Comparison of ENCODE assay signal across 11 mouse cellular contexts in the genomic region with DNA sequence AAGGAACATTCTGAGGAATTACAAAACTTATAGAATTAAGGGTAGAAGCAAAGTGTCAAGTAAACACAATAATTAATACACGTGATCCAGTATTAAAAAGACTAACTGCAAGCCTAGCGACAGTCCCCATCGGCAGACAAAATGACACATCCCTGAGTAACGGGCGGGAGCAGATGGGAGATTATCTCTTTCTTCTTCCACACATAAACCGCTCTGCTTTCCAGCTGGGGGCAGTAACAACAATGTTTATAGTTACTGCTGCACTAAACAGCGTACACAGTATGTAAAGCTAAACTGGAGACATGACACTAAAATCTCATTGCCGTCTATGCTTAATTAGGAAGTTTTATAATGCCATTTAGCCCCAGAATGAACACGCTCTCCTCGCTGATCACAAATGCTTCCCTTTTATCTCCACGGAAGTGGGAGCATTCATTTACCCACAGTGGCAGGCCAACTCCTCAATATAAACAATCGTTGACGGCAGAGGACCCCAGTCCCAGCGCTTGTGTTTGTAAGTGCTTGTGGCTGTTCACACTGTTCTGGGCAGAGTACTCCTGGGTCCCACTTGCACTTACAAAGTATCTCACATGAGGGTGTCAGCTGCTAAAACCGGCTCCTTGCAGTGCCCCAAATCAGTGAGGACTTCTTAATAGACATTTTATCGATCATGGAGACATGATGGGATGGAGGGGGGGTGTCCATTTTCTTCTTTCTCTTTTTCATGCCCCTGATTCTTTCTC. TPM values are rescaled to one million over a fixed set of nuclear protein-coding genes. Genes with fewer than 3 reads are reported as not detected.
DNase-seq lines count a peak whose midpoint lies in the region; ATAC-seq and TF ChIP-seq lines count a peak whose summit lies in the region.
"Had no signal": no experiment of that assay in that cellular context is flagged by ENCODE, and none has a peak within 500 bp of the region (broad histone marks: within the 10 kb centered on the region; RNA-seq: fewer than 3 reads in every experiment).

No protein-coding gene starts in this region.

- peak; percentile 71 for DNase-seq in heart, adult 11 months
- no peak for DNase-seq in heart, adult 18-20 months
- peak; percentile 89 for DNase-seq in brain, embryonic 14.5 days (ENCODE audit: low read depth)
- DNase-seq in adrenal gland, adult 2 months, result no peak
- no peak for DNase-seq in liver
- DNase-seq in layer of hippocampus, postnatal 10 days (ENCODE audit: low spot score in 2 of 2), result no peak

- TF ChIP-seq CTCF in brain, embryonic 14.5 days (IDR thresholded peaks at IDR 0.05; ENCODE audit: borderline replicate concordance, extremely low read depth, insufficient read depth, insufficient read length), result no peak

- H3K4me3 ChIP-seq in hindbrain, embryonic 13.5 days, result no peak overlapping the region
- H3K4me3 ChIP-seq in midbrain, embryonic 16.5 days (ENCODE audit: low read depth, low read length), result no peak overlapping the region

- 29% methylated on average over 16 of the region's 16 CpGs for WGBS in hindbrain, embryonic 13.5 days
- 15% methylated on average over 16 of the region's 16 CpGs for WGBS in midbrain, embryonic 16.5 days

- H3K4me2 ChIP-seq in hindbrain, embryonic 13.5 days, result peak overlapping the region; percentile 30
- H3K4me2 ChIP-seq in midbrain, embryonic 16.5 days (ENCODE audit: low read length), result peak overlapping the region; percentile 26; the same call in 1 of the 2 replicates

- peaks cover 81% of the 10 kb centered on the region for H3K4me1 ChIP-seq in hindbrain, embryonic 13.5 days (replicated peaks)
- peaks cover 73% of the 10 kb centered on the region for H3K4me1 ChIP-seq in midbrain, embryonic 16.5 days (ENCODE audit: control insufficient read depth, insufficient read depth, low read length)

- no peaks in the 10 kb centered on the region for H3K27me3 ChIP-seq in hindbrain, embryonic 13.5 days
- H3K27me3 ChIP-seq in midbrain, embryonic 16.5 days (ENCODE audit: control insufficient read depth, insufficient read depth, low read depth, low read length), result no peaks in the 10 kb centered on the region

- ATAC-seq in hindbrain, embryonic 13.5 days (ENCODE audit: low FRiP score), result peak; percentile 41; the same call in 1 of the 2 replicates
- ATAC-seq in midbrain, embryonic 16.5 days, result 0 out of 2 replicates have a peak, but pooled peaks have one; percentile 22

- no peaks in the 10 kb centered on the region for H3K9me3 ChIP-seq in hindbrain, embryonic 13.5 days
- no peaks in the 10 kb centered on the region for H3K9me3 ChIP-seq in midbrain, embryonic 16.5 days (replicated peaks; ENCODE audit: control insufficient read depth, low read length, poor library complexity, severe bottlenecking)

- no peak for TF ChIP-seq POLR2A in brain, embryonic 14.5 days (IDR thresholded peaks at IDR 0.05; ENCODE audit: borderline replicate concordance, extremely low read depth, insufficient read depth, insufficient read length, poor library complexity, severe bottlenecking)

- peak overlapping the region; percentile 55; the same call in 1 of the 2 replicates for H3K9ac ChIP-seq in hindbrain, embryonic 13.5 days
- peak overlapping the region; percentile 46; the same call in 1 of the 2 replicates for H3K9ac ChIP-seq in midbrain, embryonic 16.5 days (ENCODE audit: low read depth, low read length)

- H3K36me3 ChIP-seq in hindbrain, embryonic 13.5 days, result 0 out of 2 replicates have a peak, but pooled peaks cover 2% of the 10 kb centered on the region
- 0 out of 2 replicates have a peak, but pooled peaks cover 1% of the 10 kb centered on the region for H3K36me3 ChIP-seq in midbrain, embryonic 16.5 days (ENCODE audit: control insufficient read depth, insufficient read depth, low read length)

- peak overlapping the region; percentile 94 for H3K27ac ChIP-seq in hindbrain, embryonic 13.5 days
- peak overlapping the region; percentile 88 for H3K27ac ChIP-seq in midbrain, embryonic 16.5 days (ENCODE audit: low read length)

RNA-seq across cellular contexts. Expression of a gene that starts 51.9 kb away (rescaled TPM):
- not detected for total RNA-seq in heart, adult 18-20 months (2021)
- polyA plus RNA-seq in brain, embryonic 14.5 days (2012; rRNA removed), result not detected in 2 replicates
- polyA plus RNA-seq in hindbrain, embryonic 13.5 days (2015; fragmentation: Nextera tagmentation; extraction: Ambion mirVana), result not detected in 2 replicates
- polyA plus RNA-seq in midbrain, embryonic 16.5 days (2015; fragmentation: Nextera tagmentation; extraction: Ambion mirVana), result not detected in 2 replicates
- total RNA-seq in adrenal gland, adult 2 months (2021), result not detected
- polyA plus RNA-seq in adrenal gland, adult 2 months (2012; rRNA removed), result not detected in 2 replicates
- total RNA-seq in layer of hippocampus, postnatal 10 days (2021), result not detected
- total RNA-seq: adrenal gland, postnatal 4 days; layer of hippocampus, adult 18-20 months had no signal
- polyA plus RNA-seq: thymus, postnatal 0 days had no signal

Comparison
In these comparisons a context has a peak if more than half of its experiments do, and no peak if none do; other contexts are left out.
1. DNase-seq: peak in heart, adult 11 months (single experiment) and brain, embryonic 14.5 days (single experiment); none in heart, adult 18-20 months (0 of 2), adrenal gland, adult 2 months (single experiment), liver (single experiment) and layer of hippocampus, postnatal 10 days (0 of 2).